Mouse (Mus musculus) bone marrow macrophage, adult 2 months (primary cell): Measurements from ENCODE around the gene Gmcl1.

Source experiments
- CTCF ChIP-seq: IDR thresholded peaks from 2 replicates; pipeline ENCODE4 v1.5.1; 2012; ENCODE audit warnings: low read depth, mild to moderate bottlenecking, low read length, moderate library complexity
- POLR2A ChIP-seq: IDR thresholded peaks from 2 replicates; pipeline ENCODE4 v1.6.1; 2012; ENCODE audit warnings: mild to moderate bottlenecking, low read depth, low read length, borderline replicate concordance

GRCm38 (mm10) chr6:86740652-86741051 lies 7.5 kb upstream of the Gmcl1 start:
- TF ChIP-seq CTCF (no peak), POLR2A (no peak)
